Mouse (Mus musculus) macrophage (primary cell): ENCODE measurements around the gene Chst10. TPM values are rescaled to one million over a fixed set of nuclear protein-coding genes. Genes with fewer than 3 reads are reported as not detected.

Source experiments
- polyA plus RNA-seq: library from polyadenylated mRNA; stranded (reverse); fragments of 250-400 nt; gene quantifications from 3 replicates; pipeline ENCODE4 v1.2.4, GENCODE M21; 2018; ENCODE audit warnings: inconsistent platforms

Chst10 gene
- polyA plus RNA-seq, 1 experiment from 2014 or later: 0.63 TPM

Other genes starting within 250 kb of the Chst10 start
- gene Aff3, start 233.2 kb downstream of the Chst10 start, polyA plus RNA-seq: 0.03 to 0.05 TPM in 2 of 3 replicates, not detected in the other
- gene Lonrf2, start 61.5 kb downstream of the Chst10 start, polyA plus RNA-seq: not detected in 3 replicates
- not detected in 3 replicates for gene Nms, start 41.0 kb upstream of the Chst10 start, polyA plus RNA-seq
- gene Pdcl3, start 87.4 kb upstream of the Chst10 start, polyA plus RNA-seq: 66.2 to 104 TPM (median 74.4 TPM) in 3 replicates